Mouse (Mus musculus): ENCODE results near the gene Ppp1r2. TPM values are rescaled to one million over a fixed set of nuclear protein-coding genes. Genes with fewer than 3 reads are reported as not detected.

Ppp1r2 gene
- polyA plus RNA-seq, 1 experiment from 2014 or later: 87.7 TPM

Small RNAs within 50 kb of the gene (microRNA-seq; reads per million reads assigned to microRNA genes)
- not detected for gene Gm27415

Other genes starting within 250 kb of the Ppp1r2 start
- 19.2 and 20.2 TPM in 2 replicates for gene Xxylt1, start 193.8 kb downstream of the Ppp1r2 start, polyA plus RNA-seq (2015; fragmentation: Nextera tagmentation; extraction: Ambion mirVana)
- 17.6 and 17.7 TPM in 2 replicates for gene Acap2, start 74.0 kb downstream of the Ppp1r2 start, polyA plus RNA-seq (2015; fragmentation: Nextera tagmentation; extraction: Ambion mirVana)
- 0.36 and 1.0 TPM in 2 replicates for gene Apod, start 39.5 kb upstream of the Ppp1r2 start, polyA plus RNA-seq (2015; fragmentation: Nextera tagmentation; extraction: Ambion mirVana)
- 23.6 and 25.4 TPM in 2 replicates for gene Bdh1, start 147.0 kb upstream of the Ppp1r2 start, polyA plus RNA-seq (2015; fragmentation: Nextera tagmentation; extraction: Ambion mirVana)

All from kidney, embryonic 15.5 days (tissue).